Mouse (Mus musculus) neutrophil, adult 5-6 weeks (primary cell): ENCODE results near the gene Oxtr. TPM values are rescaled to one million over a fixed set of nuclear protein-coding genes. Genes with fewer than 3 reads are reported as not detected.

Experiments
- ATAC-seq: fragments of 151-379, 151-347 bp; 2 replicates; pipeline ENCODE4 v1.8.0; 2017; ENCODE audit warnings: mild to moderate bottlenecking, moderate TSS enrichment; ENCODE audit not compliant: insufficient number of reproducible peaks, poor library complexity, low FRiP score, severe bottlenecking; ENCODE audit errors: extremely low read depth
- total RNA-seq: library from RNA; stranded (forward); fragments of 200-1000 nt; gene quantifications from 2 replicates; pipeline ENCODE4 v1.2.3, GENCODE M21; 2017

The Oxtr gene
- total RNA-seq, 1 experiment from 2014 or later = not detected

DNA sequence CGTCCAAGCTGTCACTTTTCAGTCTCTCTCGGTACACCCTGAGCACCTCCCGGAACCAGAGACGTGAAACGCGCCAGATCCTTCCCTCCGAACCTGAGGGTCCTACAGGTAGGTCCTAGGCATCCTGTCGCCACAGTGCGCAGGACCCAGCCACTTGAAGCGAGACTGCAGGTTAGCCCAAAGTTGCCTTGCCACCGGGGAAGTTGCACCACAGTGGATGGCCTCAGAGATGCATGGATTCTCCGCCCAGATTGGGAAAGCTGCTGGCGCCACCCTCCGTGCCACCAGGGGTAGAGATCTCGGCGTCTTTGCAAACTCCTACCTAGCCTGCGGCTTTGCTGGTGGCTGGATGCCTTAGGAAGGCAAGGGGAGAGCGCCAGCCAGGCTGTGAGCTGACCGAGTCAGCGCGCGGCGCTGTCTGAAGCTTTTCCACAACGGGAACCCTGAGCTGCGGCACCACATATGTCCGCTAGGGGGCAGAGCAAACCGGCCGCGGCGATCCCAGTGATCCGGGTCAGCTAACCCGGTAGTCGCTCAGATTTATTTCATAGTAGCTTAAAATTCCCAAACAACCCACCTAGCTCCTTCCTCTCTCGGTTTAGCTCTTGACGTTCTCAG is 991 bp upstream of the Oxtr start:
- no peak for ATAC-seq

DNA sequence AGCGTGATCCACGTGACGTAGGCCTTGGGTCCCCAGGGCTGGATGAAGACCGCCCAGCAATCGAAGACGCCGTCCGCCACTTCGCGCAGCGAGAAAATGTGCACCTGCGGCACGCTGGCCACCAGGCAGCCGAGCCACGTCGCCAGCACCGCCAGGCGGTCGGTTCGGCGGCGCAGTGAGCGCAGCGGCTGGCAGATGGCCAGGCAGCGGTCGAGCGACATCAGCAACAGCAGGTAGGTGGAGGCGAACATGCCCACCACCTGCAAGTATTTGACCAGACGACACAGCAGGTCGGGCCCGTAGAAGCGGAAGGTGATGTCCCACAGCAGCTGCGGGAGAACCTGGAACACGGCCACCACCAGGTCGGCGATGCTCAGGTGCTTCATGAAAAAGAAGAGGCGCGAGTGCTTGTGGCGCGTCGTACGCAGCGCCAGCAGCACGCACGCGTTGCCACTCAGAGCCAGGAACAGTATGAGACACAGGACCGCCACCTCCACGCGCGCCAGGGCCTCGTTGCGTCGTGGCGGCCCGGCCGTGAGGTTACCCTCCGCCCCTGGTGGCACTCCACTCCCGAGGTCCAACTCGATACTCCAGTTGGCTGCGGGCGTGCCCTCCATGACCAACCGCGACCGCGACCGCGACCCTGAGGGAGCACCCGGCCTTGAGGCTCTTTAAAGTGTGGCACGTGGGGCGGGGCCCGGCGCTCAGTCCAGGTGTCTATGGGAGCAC is 398 bp downstream of the Oxtr start:
- ATAC-seq = no peak

DNA sequence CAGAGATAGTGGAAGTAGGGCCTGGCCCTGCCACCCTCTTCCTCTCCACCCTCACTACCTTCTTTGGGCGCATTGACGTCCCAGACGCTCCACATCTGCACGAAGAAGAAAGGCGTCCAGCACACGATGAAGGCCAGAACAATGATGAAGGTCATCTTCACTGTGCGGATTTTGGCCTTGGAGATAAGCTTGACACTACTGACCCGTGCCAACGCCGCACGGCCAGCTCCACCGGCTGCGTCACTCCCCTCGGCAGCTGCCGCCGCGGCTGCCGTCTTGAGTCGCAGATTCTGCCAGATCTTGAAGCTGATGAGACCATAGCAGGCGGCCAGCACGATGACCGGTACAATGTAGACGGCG is 942 bp downstream of the Oxtr start:
- ATAC-seq = no peak

DNA sequence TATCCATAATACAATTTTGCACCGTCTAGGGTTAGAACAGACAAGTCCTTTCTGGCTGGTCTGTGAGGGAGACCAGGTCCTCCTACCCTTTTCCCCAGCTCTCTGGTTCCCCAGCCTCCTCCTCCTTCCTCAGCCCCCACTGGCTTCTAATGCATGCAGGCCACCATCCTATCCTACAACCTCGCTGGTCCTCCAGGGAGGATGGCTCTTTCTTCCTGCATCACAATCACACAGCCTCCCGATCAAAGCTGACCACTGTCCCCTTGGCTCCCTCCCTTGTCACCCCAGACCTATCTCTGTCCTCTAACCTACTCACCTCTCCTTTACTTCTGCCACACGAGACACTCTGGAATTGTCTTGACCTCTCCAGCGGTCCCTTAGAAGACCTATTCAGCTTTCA is 1.8 kb downstream of the Oxtr start:
- no peak for ATAC-seq

DNA sequence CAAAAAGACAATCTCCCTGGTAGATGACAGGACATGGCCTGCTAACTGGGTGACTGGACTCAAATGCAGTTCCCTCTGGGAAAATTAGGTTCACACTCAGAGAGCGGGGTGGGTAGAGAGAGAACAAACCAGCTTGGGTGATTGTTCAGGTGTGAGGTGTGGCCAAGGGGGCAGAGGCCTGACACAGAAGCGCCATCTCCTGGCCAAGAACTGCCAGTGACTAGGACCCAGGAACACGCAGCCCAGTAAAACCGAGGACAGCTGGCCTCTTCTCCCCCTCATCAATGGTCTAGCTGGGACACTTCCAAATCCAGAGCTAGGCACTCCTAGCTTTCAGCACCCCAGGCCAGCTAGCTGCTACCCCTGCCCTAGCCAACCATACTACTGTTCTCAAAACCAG is 5.4 kb downstream of the Oxtr start:
- ATAC-seq = no peak

DNA sequence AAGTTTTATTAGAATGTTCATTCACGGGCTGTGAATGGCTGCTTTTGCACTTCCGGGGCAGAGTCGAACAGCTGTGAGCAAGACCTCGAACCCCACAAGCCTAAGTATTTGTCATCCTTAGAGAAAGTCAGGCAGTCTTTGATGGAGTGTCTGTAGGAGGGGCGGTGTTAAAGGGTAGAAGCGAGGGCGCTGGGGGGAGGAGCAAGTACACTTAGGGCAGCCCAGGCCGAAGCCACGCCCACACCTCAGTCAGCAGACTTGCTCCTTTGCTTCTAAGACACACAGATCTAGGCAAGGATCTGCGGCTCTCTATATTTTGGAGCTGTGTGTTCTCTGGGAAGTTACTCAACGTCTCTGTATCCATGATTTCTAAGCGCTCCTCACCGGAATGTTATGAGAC is 9.9 kb downstream of the Oxtr start:
- no peak for ATAC-seq

DNA sequence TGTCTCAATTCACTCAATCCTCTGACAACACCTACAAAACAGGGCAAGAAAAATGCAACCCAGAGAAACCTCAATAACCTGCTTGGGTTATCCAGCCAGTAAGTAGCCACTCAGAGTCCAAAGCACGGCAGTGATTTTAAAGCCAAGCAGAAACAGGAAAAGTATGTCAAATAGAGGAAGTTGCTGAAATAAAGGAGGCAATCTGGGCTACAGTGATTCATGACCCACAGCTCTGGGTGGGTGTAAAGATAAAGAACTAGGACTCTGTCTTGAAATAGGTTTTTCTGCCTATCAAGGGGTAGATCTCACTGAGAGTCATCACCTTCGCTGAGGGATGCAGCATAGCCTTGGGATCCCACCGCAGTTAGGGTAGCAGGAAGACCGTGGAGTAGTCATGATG is 18.1 kb downstream of the Oxtr start:
- no peak for ATAC-seq

DNA sequence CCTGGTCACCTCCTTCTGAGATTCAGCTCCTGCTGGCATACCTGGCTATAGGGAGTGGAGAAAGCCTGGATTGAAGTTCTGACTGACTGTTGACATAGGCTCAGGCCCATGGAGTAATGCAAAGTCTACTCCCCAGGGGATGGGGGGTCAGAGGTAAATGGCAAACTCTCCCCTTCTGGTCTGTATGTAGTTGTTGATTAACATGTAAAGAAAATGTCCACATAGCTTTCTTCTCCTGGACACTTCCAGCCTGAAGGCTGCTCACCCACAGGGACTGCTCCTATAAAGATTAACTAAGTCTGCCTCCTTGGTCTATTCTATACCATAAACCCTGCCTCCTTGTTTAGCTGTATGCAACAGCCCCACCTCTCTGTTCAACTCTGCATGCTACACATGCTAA is 23.7 kb downstream of the Oxtr start:
- no peak for ATAC-seq

DNA sequence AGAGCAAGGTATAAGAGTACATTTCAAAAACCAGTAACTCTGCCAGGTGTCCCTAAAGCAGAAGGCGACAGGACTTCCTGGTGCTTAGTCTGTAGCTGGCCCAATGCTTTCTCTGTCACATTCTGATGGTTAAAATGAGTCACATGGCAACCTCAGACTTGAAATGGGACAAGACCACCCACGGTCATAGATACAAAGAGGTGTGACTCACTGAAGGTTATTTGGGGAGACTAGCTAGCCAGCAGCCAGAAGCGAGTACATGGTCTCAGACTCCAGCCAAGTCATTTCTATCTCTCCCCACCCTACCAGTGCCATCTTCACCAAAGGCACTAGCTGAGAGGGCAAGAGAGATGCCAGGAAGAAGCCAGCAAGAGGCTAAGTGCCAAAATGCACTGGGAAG is 24.3 kb downstream of the Oxtr start:
- no peak for ATAC-seq

DNA sequence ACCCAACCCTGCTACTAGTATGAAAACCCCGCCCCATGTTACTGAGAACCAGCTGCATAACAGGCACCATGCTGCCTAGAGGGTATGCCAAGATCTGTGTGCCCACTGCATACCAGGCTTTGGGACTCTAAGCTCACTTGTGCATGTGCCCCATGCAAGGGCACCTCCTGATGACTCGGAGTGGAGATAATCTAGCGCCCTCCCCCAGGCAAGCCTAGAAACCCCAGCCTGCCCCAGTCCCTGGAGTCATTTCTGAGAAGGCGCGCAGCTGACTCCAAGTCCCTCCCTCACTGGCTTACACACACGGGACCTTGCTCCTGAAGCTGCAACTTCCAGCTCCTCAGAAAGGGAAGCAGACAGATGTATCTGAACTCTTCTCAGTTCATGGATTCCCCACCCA is 26.4 kb downstream of the Oxtr start:
- no peak for ATAC-seq

DNA sequence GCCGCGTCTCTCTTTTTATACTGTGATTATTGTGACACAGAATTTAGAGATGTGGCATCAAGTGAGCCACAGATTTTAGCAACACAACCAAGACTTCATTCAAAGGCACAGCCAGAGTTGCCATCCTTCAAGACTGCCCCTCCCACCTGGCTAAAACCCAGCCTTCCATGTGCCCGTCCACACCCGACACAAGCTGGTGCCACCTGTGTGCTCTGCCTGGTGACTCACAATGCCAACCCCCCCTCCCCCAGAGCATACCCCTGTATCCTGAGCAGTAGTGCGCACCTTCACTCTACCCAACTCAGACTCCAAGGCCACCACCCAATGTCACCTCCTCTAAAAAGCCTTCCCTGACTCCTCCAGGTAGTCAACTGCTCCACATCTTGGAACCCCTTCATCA is 28.3 kb downstream of the Oxtr start:
- no peak for ATAC-seq

DNA sequence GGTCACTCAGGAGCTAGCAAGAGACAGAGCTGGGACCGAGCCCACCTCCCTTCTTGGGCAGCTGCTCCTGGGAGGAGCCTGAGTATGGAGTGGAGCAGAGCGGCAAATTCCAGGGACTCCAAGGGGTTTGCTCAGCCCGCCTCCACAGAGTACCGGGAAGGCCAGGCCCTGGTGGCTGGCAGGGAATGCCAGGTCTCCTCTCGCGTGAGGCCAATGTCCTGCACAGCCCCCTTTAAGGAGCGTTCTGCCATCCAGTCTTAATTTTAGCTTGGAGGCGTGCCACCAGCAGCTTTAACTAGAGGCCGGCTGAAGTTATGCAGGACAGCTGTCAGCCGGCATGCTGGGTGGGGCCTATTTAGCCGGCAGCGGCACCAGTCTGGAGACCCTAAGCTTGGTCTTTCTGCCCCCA is 30.4 kb downstream of the Oxtr start, which contains the start of gene Cav3:
TSS of gene Cav3 (plus strand) at position 165 of the 409 bp plus-strand sequence.
- no peak for ATAC-seq

DNA sequence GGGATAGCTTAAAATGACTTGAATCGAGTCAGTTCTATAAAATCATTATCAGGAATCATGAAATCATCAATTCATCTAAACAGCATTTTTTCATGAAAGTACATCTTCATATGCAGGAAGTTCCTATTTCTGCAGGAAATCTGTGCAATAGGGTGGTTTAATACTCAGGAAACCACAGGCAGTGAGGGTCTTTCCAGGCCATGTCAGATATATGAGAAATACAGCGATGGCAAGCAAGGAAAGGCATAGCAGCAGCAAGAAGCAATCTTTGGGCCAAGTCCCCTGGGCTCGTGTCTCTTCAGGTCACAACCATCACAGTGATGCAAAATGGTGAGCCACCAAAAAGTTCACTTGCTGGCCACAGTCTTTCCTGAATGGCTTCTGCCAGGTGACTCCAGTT is 44.1 kb downstream of the Oxtr start:
- no peak for ATAC-seq

DNA sequence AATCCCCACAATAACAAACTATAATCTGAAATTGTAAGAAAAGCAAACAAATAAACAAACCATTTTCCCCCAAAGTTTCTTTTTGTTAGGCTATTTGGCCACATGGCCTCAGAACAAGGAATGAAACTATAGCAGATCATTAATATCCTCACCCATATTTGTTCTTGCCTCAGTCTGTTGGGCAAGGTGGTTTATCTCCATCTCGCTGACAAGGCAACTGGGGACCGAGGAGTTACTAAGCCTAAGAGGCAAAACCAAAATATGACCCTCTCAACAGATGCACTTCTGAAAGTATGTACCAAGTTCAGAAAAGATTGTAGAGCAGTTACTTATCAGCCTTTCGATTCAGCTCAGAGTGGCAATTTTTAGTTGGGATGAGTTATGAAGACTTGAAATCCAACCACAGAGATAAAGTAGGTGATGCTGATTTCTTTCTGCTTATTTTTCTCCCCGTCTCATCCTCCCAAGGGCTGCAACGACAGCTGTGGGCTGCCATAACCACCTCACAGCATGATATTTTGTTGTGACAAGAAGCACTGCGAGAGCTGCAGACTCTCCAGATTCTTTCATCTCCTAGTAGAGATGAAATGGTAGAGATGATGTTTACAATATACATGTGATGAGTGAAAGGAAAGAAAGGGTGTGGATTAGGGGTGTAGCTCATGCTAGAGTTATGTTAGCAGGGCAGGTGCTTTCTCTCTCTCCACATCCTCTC is 63.6 kb downstream of the Oxtr start:
- ATAC-seq = no peak

DNA sequence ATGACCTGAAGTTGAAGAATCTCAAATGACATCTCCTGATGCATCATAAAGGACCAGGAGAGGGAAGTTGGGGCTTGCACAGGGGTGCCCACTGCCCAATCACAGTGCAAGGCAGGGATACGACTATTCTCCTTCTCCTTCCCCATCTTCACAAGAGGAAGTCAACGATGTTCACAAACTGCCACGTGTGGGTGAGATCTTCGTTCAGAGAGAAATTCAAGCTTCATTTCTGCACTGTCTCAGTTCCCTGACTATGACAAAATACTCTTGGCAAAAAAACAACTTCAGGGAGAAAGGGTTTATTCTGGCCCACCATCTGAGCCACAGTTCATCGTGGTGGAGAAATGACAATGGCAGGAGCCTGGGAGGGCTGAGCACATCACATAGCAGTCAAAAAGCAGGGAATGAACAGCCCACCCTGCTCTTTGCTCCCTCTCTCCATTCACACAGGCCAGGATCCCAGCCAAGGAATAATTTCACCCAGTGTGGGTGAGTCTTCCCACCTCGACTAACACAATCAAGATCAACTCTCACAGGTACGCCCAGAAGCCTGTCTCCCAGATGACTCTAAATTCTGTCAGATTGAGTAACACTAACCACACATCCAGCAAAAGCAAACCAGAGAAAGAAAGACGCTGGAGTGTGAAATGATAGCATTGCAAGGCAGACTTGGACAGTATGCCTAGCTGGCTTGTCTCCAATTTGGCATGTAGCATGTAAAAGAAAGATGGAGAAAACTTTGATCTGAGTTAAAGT is 65.8 kb downstream of the Oxtr start:
- no peak for ATAC-seq

Other genes starting within 250 kb of the Oxtr start
- gene Lmcd1, start 216.2 kb downstream of the Oxtr start, total RNA-seq = not detected in 2 replicates
- not detected in 2 replicates for gene Ssu2, start 101.9 kb downstream of the Oxtr start, total RNA-seq
- not detected in 2 replicates for gene Cav3, start 30.4 kb downstream of the Oxtr start, total RNA-seq
- gene Rad18, start 206.7 kb upstream of the Oxtr start, total RNA-seq = 14.9 and 15.2 TPM in 2 replicates